Mouse (Mus musculus): ENCODE results near the gene Zfp410. TPM values are rescaled to one million over a fixed set of nuclear protein-coding genes. Genes with fewer than 3 reads are reported as not detected.
"Not testable (repeated sequence)": the region's sequence is repeated elsewhere in the genome, so short reads cannot be mapped to it uniquely, and the experiment has no call there.

Gene Zfp410
- total RNA-seq (2021): 10 to 100 TPM; 34.2 to 37.1 TPM
- long read RNA-seq, transcript Zfp410-201 (12 exons, 2,597 nt): major isoform, 15 of 35 reads
- long read RNA-seq, partial matches to known transcripts: 1 of 35 reads
- long read RNA-seq, other reads (novel, unspliced or antisense): 17 of 35 reads

DNA sequence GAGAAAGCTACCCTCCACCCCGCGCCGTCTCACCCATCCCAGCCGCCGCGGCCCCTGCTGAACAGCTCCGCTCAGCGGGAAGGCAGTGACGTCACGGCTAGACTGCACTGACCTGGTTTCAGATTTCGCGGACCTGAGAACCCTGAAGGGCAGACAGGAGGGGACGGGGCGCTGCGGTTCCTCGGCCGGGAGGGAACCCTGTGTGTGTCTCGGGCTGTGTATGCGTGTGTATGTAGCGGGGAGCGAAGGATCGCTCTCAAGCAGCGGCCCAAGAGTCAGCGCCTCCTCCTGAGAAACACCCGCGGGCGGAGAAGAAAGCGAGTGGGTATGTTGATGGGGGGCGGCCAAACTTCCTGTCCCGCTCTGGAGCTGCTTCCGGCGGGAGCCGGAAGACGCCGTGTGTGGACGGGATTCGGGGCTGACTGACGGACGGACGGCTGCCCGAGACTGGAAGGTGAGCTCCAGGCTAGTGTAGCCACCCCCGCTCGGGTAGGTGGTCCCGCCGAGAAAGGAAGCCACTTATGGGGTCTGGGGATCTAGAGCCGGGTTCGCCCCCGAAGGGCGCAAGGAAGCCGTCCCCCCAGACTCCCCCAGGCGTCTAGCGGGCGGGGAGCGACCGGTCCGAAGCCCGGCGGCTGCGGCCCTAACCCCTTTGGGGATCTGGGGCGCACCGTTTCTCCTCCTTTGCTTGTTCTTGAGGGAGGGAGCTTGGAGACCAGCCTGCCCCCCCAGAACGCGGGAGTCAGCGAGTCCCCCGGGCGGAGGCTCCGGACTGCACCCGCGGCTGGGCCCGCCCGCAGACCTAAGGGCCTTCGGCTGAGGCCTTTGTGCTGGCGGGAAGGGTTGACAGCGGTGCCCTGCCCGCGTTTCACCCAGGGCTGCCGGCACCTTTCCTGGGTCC, at the start of gene Zfp410:
TSS of gene Zfp410 (plus strand) at position 132 of the 901 bp plus-strand sequence.
- DNase-seq (ENCODE audit: low spot score in 2 of 2): peak; percentile 74 to 84

DNA sequence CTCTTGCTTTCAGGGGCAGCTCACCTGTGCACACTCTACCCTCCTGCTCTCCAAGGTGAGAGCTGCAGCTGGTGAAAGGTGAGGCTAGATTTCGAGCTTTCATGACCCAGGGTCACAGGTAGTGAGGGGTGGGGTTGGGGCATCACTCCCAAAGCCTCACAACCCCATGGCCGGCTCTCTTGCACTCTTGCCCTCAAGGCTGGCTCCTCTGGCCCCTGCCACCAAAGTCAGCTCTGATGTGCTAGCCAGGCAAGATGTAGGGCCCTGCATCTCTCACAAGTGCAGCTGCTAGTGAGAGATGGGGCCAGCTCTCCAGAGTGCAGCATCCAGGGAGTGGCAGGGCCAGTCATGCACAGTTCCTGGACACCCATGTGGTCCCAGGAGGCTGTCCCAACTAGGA, 49.4 kb upstream of the Zfp410 start:
- no peak for DNase-seq (ENCODE audit: low spot score in 2 of 2)

DNA sequence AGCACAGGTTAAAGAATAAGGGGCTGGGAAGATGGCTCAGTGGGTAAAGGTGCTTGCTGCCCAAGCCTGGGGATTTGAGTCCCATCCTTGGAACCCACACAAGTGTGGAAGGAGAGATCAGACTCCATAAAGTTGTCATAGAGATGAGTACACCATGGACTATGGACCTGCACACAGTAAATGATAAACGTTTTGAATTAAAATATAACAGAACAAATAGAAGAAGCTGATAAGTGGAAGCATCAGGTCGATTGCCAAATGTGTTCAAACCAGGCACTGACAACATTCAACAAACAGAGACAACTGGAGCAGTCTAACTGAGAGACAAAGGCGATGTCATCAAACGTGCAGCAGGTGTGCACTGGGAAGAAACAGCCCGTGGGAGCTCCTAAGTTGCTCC, 43.3 kb upstream of the Zfp410 start:
- no peak for DNase-seq (ENCODE audit: low spot score in 2 of 2)

DNA sequence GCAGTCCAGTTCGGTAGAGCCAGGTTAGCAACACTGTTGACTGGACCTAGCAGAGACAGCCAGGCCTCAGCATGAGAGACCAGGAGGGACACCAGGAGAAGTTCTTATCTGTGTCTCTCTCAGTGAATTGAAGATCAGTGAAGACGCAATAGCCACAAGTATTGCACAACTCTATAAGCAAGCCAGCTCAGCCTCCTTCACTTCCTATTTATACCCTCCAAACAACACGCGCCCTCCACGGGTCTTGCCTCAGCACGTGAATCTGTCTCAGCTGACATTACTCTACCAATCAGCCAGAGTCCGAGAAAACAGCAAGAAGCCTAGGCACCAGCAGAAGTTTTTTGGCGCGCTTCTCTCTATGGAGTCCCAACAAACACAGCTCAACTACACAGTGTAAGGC, 41.4 kb upstream of the Zfp410 start:
- no peak for DNase-seq (ENCODE audit: low spot score in 2 of 2)

DNA sequence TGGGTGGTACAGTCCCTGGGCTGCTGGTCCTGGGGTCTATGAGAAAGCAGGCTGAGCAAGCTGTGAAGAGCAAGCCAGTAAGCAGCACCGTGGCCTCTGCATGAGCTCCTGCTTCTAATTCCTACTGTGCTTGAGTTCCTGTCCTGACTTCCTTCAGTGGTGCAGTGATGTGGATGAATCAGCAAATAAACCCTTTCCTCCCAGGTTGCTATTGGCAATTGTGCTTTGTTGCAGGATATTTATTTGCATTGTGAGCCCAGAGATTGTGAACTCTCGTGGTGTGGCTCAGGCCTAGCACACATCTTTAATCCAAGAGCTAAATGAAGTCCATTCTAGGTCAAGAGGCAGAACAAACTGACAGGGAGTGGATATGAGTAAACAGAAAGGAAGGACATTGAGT, 40.4 kb upstream of the Zfp410 start:
- no peak for DNase-seq (ENCODE audit: low spot score in 2 of 2)

DNA sequence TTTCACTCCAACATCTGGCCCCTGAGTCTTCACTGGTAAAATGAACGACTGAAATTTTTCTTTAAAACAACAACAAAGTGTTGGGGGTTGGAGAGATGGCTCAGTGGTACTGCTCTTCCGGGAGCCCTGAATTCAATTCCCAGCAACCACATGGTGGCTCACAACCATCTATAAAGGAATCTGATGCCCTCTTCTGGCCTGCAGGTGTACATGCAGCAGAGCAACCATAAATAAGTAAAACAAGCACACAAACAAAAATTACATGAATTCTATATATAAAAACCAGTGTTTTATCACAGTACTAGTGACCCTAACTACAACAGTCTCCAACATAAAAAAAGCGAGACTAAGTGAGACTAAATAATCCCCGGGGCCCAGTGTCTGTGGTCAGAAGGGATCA, 39.9 kb upstream of the Zfp410 start:
- no peak for DNase-seq (ENCODE audit: low spot score in 2 of 2)

DNA sequence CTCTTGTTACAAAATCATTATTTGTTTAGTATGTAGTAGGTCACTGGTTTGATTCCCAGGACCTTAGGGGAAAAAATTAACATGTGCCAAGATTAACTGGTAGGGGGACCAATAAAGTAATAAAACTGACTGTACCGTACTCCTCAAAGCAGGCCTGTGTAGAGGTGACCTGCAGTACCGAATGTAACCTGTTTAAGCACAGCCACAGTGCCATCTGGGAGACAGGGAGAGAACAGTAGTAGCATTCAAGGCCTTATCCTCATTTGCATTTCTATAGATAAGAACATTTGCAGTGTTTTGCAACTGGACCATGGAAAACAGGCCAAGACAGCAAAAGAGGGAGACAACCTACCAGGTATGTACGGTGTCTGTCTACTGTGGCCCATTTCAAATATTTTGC, 38.8 kb upstream of the Zfp410 start:
- DNase-seq (ENCODE audit: low spot score in 2 of 2): no peak

DNA sequence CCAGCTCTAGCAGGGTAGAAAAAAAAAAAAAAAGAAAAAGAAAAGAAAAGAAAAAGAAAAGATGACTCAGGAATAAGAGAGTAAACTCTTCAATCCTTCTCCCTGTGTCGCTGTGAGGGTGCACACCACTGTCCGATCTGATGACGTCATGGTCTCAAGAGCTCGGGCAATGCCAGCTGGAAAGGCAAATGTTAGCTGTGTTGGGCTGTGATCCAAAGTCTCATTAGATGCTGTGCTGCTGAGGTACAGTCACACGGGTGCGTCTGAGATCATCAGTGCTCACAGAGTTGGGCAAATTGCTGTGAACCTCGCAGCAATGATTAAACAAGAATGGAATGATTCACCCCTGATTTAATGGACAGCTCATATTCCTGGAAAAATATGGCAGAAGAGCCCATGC, 37.8 kb upstream of the Zfp410 start:
- peak in 1 of 2 experiments; percentile 16 for DNase-seq (ENCODE audit: low spot score in 2 of 2)

DNA sequence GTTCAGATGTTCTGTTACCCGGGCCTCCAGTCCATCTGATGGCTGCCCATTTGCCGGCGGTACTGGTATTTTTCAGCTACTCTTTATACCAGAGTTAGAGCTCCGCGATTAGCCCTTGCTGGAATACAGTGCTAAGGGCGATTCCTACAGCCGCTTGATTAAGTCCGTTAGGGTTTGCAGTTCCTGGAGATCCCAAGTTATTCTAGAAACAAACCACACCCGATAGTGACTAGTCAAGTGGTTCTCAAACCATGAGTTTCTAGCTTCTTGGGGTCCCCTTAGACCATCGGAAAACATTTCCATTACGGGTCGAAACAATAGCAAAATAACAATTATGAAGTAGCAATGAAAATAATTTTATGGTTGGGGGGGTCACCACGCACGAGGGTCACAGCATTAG, 32.3 kb upstream of the Zfp410 start:
- DNase-seq (ENCODE audit: low spot score in 2 of 2): no peak

DNA sequence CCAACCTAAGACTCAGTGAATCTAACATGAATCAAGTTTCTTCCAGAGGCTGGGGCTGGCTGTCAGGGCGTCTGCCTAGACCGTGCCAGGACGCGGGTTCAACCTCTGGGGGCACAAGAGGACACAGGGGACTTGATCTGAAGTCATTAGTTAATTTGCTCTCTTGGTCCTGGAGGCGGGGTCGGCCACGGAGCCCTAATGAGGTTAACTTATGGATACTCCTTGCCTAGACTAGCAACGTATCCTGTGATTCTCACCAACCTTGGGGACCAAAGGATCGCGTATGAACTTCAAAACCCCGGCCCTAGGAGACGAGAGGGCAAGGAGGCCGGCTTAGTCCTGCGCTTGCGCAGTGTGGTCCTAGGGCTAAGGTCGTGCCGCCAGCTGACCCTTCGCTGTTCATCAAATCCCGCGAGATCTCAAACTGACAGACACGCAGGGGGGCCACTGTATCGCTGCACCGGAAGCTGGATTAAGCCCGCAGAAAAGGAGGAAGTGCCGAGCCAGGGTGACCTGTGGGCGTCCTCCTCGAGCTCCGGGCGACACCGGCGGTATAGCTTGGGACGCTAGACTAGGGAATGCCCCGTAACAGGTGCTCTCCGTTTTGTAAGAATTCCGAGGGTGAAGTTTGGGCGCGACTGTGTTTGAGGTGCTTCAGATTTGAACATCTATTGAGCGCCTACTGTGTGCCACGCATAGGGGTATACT, 31.6 kb upstream of the Zfp410 start, which contains the start of gene Ptgr2:
TSS of gene Ptgr2 (plus strand) at position 348 of the 708 bp plus-strand sequence.
- peak; percentile 76 to 89 for DNase-seq (ENCODE audit: low spot score in 2 of 2)

DNA sequence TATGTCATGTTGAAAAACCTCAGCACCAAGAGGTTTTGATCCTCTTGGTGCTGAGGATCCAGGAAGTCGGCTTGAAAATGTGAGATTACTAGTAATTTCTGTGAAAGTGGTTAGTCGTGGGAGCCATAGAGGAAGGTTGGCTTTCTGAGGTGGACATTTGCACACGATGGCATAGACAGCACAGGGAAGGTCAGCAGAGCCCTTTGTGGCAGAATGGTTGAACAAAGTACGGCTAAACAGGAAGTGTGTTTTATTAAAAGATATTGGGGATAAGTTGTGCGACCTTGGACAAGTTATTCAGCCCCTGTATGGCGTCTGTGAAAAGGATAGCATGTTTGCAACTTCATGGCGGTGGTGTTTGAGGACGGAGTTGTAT, 31.1 kb upstream of the Zfp410 start:
- DNase-seq (ENCODE audit: low spot score in 2 of 2): no peak

DNA sequence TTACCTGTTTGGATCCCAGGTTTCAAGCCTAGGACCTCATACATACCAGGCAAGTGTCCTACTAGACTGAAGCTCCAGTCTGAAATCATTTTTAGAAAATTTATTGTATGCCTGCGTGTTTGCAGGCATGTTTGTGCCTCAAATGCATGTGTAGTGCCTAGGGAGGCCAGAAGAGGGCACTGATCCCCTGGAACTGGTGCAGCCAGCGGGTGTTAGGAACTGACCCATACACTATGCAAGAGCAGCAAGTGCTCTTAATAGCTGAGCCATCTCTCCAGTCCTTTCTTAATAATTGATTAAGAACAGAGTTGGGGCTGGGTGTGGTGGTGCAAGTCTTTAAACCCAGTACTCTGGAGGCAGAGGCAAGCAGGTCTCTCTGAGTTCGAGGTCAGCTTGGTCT, 28.2 kb upstream of the Zfp410 start:
- DNase-seq (ENCODE audit: low spot score in 2 of 2): peak in 1 of 2 experiments; percentile 32

DNA sequence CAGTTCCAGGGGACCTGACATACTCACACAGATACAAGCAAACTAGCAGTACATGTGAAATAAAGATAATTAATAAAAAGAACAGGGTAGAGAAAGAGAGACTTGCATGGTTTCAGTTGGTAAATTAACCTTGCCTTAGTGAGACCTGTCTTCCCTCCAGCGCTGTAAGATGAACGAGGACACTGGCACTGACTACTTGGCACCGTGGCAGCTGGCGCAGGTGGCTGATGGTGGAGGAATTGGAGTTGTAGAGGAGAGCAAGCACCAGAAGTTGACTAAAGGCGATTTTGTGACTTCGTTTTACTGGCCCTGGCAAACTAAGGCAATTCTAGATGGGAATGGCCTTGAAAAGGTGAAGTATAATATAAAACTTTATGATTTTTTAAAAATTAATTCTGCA, 18.8 kb upstream of the Zfp410 start:
- no peak for DNase-seq (ENCODE audit: low spot score in 2 of 2)

DNA sequence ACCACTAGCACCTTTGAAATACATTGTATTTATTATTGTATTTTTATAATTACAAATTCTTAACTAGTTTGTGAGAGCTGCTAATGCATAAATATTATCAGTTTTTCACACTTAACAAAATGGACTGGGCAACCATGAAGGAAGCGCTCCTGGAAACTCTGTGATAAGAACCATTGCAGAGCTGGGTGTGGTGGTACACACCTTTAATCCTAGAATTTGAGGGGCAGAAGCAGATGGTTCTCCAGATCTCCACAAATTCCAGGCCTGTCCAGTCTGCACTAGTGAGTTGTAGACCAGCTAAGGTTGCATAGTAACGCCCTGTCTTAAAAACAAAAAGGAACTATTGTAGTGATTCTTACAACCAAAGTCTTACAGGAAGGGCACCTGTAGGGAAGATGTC, 17.4 kb upstream of the Zfp410 start:
- no peak for DNase-seq (ENCODE audit: low spot score in 2 of 2)

DNA sequence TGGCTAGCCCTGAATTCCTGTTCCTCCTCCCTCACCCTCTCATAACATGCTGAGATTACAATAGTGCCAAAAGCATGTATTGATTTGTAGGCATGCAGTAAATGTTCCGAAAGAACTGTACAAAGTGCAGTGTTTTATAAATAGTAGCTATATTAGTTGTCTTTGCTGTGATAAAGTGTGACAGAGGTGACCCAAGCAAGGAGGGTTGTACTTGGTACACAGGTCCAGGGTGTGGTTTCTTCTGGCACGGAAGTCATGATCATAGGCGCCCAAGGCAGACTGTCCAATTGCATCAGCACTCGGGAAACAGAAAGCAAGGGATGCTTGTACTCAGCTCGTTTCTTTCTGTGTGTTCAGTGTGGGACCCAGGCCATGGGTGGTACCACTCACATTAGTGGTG, 12.6 kb upstream of the Zfp410 start:
- no peak for DNase-seq (ENCODE audit: low spot score in 2 of 2)

DNA sequence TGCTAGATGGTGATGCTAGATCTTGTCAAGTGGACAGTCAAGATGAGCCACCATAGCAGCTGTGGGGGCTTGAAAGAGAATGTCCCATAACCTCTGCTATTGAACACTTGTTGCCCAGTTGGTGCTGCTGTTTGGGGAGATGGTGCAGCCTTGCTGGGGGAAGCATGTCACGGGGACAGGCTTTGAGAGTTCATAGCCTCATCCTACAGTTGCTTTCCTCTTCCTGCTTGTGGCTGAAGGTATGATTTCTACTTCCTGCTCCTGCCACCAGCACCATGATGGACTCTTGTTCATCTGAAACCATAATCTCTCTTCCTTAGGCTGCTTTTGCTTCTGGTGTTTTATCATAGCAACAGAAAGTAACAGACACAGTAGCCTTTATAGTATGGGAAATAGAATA, 12.1 kb upstream of the Zfp410 start:
- no peak for DNase-seq (ENCODE audit: low spot score in 2 of 2)

DNA sequence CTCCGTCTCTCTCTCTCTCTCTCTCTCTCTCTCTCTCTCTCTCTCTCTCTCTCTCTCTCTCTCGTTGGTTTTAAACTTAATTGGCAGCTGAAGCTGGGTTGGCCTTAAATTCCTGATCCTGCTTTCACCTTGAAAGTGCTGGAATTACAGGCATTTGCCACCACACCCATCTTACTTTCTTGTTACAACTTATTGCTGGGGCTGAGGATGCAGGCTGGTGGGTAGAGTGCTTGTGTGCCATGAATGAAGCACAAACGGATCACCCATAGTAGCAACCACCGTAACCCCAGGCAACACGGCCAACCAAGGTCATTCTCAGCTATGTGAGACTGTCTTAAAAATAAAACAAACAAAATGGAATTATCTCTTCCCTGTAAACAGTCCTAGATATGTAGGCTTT, 5.3 kb upstream of the Zfp410 start:
- no peak for DNase-seq (ENCODE audit: low spot score in 2 of 2)

DNA sequence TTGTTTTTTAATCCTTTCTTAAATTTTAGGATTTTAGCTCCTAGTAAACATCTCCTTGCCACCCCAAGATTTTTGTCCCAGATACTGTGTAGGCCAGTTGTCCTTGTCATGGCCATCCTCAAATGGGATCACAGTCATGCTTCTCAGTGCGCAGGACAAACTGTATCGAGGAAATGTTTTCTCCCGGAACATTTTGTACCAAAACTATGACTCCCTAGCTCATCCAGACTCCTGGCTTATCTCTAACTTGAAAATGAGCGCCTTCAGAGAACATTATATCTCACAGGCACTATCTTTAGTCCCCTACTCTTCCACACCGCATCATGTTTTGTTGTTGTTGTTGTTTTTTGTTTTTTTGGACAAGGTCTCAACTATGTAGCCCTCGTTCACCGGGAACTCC, 646 bp upstream of the Zfp410 start:
- no peak for DNase-seq (ENCODE audit: low spot score in 2 of 2)

DNA sequence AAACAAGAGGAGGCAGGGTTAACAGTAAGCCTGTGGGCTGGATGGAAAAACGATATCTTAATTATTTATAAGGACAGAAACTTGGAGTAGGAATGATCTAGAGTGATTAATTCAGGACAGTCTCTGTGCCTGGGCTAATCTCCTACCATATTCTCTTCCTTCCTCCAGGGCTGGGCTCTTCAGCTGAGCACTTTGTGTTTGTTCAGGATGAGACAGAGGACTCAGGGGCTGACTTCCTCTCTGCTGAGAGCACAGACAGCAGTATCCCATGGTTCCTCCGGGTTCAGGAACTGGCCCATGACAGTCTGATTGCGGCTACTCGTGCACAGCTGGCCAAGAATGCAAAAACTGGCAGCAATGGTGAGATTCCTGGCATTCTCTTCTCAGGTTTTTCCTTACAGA, 10.5 kb downstream of the Zfp410 start:
- DNase-seq (ENCODE audit: low spot score in 2 of 2): peak in 1 of 2 experiments; percentile 55

DNA sequence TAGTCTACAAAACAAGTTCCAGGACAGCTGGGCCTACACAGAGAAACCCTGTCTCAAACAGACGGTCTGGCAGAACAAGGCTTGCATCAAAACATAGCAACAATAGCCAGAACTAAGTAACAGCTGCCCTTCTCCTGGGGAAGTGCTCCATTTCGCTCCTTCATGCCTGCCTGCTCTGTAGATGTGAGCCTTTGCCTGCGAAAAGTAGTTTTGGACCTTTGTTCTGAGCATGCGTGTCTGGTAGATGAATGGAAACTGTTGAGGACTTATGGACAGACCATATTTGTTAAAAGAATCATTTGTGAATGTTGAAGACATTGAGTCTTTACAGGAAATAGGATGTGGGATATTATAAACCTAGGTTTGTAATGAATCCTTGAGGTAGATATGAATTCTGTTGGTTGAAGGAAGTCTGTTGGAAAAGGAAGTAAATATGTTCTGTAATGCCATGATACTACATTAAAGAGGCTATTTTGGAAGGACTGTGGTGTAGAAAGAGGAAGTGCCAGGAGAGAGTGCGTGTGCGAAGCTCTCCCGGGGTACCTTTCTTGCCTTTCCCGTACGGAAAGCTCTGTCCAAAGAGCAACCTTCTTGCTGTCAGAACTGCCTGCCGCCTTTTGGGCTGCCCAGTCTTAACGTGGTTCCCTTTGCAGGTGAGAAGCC, 20.4 kb downstream of the Zfp410 start:
- no peak for DNase-seq (ENCODE audit: low spot score in 2 of 2)

DNA sequence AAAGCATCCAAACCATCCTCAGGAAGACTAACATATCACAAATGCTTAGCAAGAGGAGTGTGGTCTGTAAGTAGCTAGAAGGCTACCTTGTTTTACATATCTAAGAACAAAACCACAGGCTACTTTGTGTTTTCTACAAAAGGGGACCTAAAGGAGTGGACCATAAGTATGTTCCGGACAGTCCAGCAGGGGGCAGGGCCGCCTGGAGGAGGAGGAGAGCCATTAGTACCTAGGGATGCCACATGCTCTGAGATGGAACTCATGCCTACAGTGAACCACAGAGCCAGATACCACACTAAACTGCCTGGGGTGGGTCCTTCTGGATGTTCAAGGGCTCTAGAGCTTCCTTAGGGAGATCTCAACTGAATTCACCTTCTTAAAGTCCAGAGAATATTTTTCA, 30.5 kb downstream of the Zfp410 start:
- DNase-seq (ENCODE audit: low spot score in 2 of 2): no peak

DNA sequence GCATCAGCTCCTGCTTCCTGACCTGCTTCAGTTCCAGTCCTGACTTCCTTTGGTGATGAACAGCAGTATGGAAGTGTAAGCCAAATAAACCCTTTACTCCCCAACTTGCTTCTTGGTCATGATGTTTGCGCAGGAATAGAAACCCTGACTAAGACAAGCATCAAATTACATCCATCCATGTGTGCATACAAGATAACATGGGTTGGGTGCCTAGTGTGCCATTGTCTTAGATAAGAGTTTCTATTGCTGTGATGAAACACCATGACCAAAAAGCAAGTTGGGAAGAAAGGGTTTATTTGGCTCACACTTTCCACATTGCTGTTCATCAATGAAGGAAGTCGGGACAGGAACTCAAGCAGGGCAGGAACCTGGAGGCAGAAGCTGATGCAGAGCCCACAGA, 42.0 kb downstream of the Zfp410 start:
- DNase-seq (ENCODE audit: low spot score in 2 of 2): not testable (repeated sequence)

Measured in layer of hippocampus, adult 18-20 months (tissue).